Mouse (Mus musculus) CH12.LX (cell line): ENCODE measurements around the gene Morn4. TPM values are rescaled to one million over a fixed set of nuclear protein-coding genes. Genes with fewer than 3 reads are reported as not detected.

Source experiments
- DNase-seq: peaks from one replicate; pipeline ENCODE4 v3.0.0-alpha.2; 2013; ENCODE audit errors: extremely low read depth
- H3K27ac ChIP-seq: 2 replicates; pipeline ENCODE4 v1.5.1; 2012; ENCODE audit warnings: low read depth, mild to moderate bottlenecking, control low read depth, moderate library complexity; ENCODE audit not compliant: insufficient read depth
- H3K27me3 ChIP-seq: replicated peaks from 2 replicates; pipeline ENCODE3; 2012; ENCODE audit warnings: inconsistent platforms
- H3K36me3 ChIP-seq, 2 experiments: replicated peaks in 1 of 2; 2 replicates each; pipeline versions ENCODE3 to v1.6.1; 2012; ENCODE audit warnings: inconsistent platforms in 1 of 2, low read length in 1 of 2, mild to moderate bottlenecking in 1 of 2, mixed read lengths in 1 of 2, moderate library complexity in 1 of 2; ENCODE audit not compliant: control insufficient read depth in 1 of 2, insufficient read depth in 1 of 2
- H3K4me1 ChIP-seq, 2 experiments: 2 replicates each; pipeline ENCODE4 v1.6.1; 2012; ENCODE audit warnings: inconsistent platforms in 1 of 2, moderate library complexity in 1 of 2; ENCODE audit not compliant: insufficient read depth in 2 of 2, control insufficient read depth in 1 of 2
- H3K4me2 ChIP-seq: 2 replicates; pipeline ENCODE4 v1.6.1; 2012; ENCODE audit warnings: low read depth, mild to moderate bottlenecking, control low read depth; ENCODE audit not compliant: poor library complexity, insufficient read depth, severe bottlenecking
- H3K4me3 ChIP-seq, 3 experiments: fragments of 150-350 bp in 1 of 3; sonication (generic) in 1 of 3; replicated peaks in 1 of 3; 2 replicates each; pipeline versions ENCODE3 to v1.5.1; 2011 to 2012; ENCODE audit warnings: low read depth in 2 of 3, low read length in 2 of 3, mild to moderate bottlenecking in 2 of 3, moderate library complexity in 2 of 3, control low read depth in 1 of 3, improper control_type of control experiment in 1 of 3, inconsistent platforms in 1 of 3, mixed read lengths in 1 of 3; ENCODE audit not compliant: poor library complexity in 1 of 3
- H3K79me2 ChIP-seq: replicated peaks from 2 replicates; pipeline ENCODE4 v1.6.1; 2012; ENCODE audit warnings: mild to moderate bottlenecking, moderate library complexity; ENCODE audit not compliant: control insufficient read depth, poor library complexity, insufficient read depth, severe bottlenecking; ENCODE audit errors: extremely low read depth
- H3K9ac ChIP-seq: 2 replicates; pipeline ENCODE4 v1.6.1; 2012; ENCODE audit warnings: low read depth, mild to moderate bottlenecking, control low read depth, moderate library complexity; ENCODE audit not compliant: insufficient read depth
- H3K9me3 ChIP-seq: replicated peaks from 2 replicates; pipeline ENCODE3; 2012; ENCODE audit warnings: low read length, inconsistent platforms, mixed read lengths
- BHLHE40 ChIP-seq: IDR thresholded peaks from 2 replicates; pipeline ENCODE4 v1.6.1; 2011; ENCODE audit warnings: mild to moderate bottlenecking, low read depth, low read length, improper control_type of control experiment
- ELF1 ChIP-seq: IDR thresholded peaks from 2 replicates; pipeline ENCODE4 v1.6.1; 2014; ENCODE audit warnings: low read depth, mild to moderate bottlenecking, inconsistent platforms, low read length, improper control_type of control experiment
- EP300 ChIP-seq: IDR thresholded peaks from 2 replicates; pipeline ENCODE4 v1.6.1; 2011; ENCODE audit warnings: low read length, improper control_type of control experiment
- GABPA ChIP-seq: IDR thresholded peaks from 2 replicates; pipeline ENCODE4 v1.6.1; 2012; ENCODE audit warnings: low read depth, low read length, improper control_type of control experiment, inconsistent platforms; ENCODE audit not compliant: insufficient replicate concordance
- HCFC1 ChIP-seq: IDR thresholded peaks from 2 replicates; pipeline ENCODE4 v1.6.1; 2012; ENCODE audit warnings: low read depth, mild to moderate bottlenecking, inconsistent platforms, low read length, improper control_type of control experiment
- IRF4 ChIP-seq: IDR thresholded peaks from 2 replicates; pipeline ENCODE4 v1.6.1; 2014; ENCODE audit warnings: low read depth, mild to moderate bottlenecking, inconsistent platforms, low read length, improper control_type of control experiment
- JUN ChIP-seq: IDR thresholded peaks from 2 replicates; pipeline ENCODE4 v1.6.1; 2011; ENCODE audit warnings: low read depth, mild to moderate bottlenecking, low read length, improper control_type of control experiment, moderate library complexity; ENCODE audit not compliant: insufficient read depth
- JUND ChIP-seq: conservative IDR thresholded peaks from 2 replicates; pipeline ENCODE4 v1.6.1; 2011; ENCODE audit warnings: low read depth, low read length, improper control_type of control experiment
- KAT2A ChIP-seq: IDR thresholded peaks from 2 replicates; pipeline ENCODE4 v1.6.1; 2012; ENCODE audit warnings: low read length, improper control_type of control experiment, inconsistent platforms; ENCODE audit not compliant: insufficient replicate concordance
- MAX ChIP-seq: IDR thresholded peaks from 2 replicates; pipeline ENCODE4 v1.6.1; 2011; ENCODE audit warnings: low read length, improper control_type of control experiment
- MAZ ChIP-seq: IDR thresholded peaks from 2 replicates; pipeline ENCODE4 v1.6.1; 2012; ENCODE audit warnings: low read depth, mild to moderate bottlenecking, inconsistent platforms, low read length, improper control_type of control experiment, moderate library complexity
- MEF2A ChIP-seq: IDR thresholded peaks from 2 replicates; pipeline ENCODE4 v1.6.1; 2014; ENCODE audit warnings: low read depth, mild to moderate bottlenecking, inconsistent platforms, low read length, improper control_type of control experiment, borderline replicate concordance
- MYC ChIP-seq: IDR thresholded peaks from 2 replicates; pipeline ENCODE4 v1.6.1; 2011; ENCODE audit warnings: low read depth, mild to moderate bottlenecking, improper control_type of control experiment, low read length
- NRF1 ChIP-seq: IDR thresholded peaks from 2 replicates; pipeline ENCODE4 v1.6.1; 2014; ENCODE audit warnings: low read depth, mild to moderate bottlenecking, inconsistent platforms, low read length, improper control_type of control experiment, moderate library complexity
- PAX5 ChIP-seq: IDR thresholded peaks from 2 replicates; pipeline ENCODE4 v1.6.1; 2012; ENCODE audit warnings: low read length, inconsistent platforms, mixed read lengths
- POLR2AphosphoS2 ChIP-seq: IDR thresholded peaks from 2 replicates; pipeline ENCODE4 v1.6.1; 2011; ENCODE audit warnings: low read depth, low read length, improper control_type of control experiment
- RAD21 ChIP-seq: IDR thresholded peaks from 2 replicates; pipeline ENCODE4 v1.6.1; 2011; ENCODE audit warnings: low read depth, mild to moderate bottlenecking, low read length, improper control_type of control experiment, moderate library complexity
- RCOR1 ChIP-seq: conservative IDR thresholded peaks from 2 replicates; pipeline ENCODE4 v1.6.1; 2012; ENCODE audit warnings: low read depth, mild to moderate bottlenecking, inconsistent platforms, low read length, improper control_type of control experiment
- SIN3A ChIP-seq: IDR thresholded peaks from 2 replicates; pipeline ENCODE4 v1.6.1; 2012; ENCODE audit warnings: low read length, improper control_type of control experiment, inconsistent platforms
- TBP ChIP-seq: conservative IDR thresholded peaks from 2 replicates; pipeline ENCODE4 v1.6.1; 2011; ENCODE audit warnings: low read depth, low read length, improper control_type of control experiment
- UBTF ChIP-seq: IDR thresholded peaks from 2 replicates; pipeline ENCODE4 v1.6.1; 2012; ENCODE audit warnings: low read depth, mild to moderate bottlenecking, inconsistent platforms, low read length, improper control_type of control experiment, moderate library complexity
- USF1 ChIP-seq: IDR thresholded peaks from 2 replicates; pipeline ENCODE4 v1.6.1; 2014; ENCODE audit warnings: low read depth, mild to moderate bottlenecking, inconsistent platforms, low read length, improper control_type of control experiment
- USF2 ChIP-seq: conservative IDR thresholded peaks from 2 replicates; pipeline ENCODE4 v1.6.1; 2011; ENCODE audit warnings: low read depth, low read length, improper control_type of control experiment
- ZC3H11A ChIP-seq: IDR thresholded peaks from 2 replicates; pipeline ENCODE4 v1.6.1; 2012; ENCODE audit warnings: low read depth, mild to moderate bottlenecking, inconsistent platforms, low read length, improper control_type of control experiment
- ZMIZ1 ChIP-seq: IDR thresholded peaks from 2 replicates; pipeline ENCODE4 v1.6.1; 2012; ENCODE audit warnings: low read depth, mild to moderate bottlenecking, inconsistent platforms, low read length, improper control_type of control experiment
- dilution Hi-C: fragments of 300-500 bp; cut with MboI; formaldehyde crosslinking; loops from 2 replicates; pipeline ENCODE4 v1.14.3; 2020; ENCODE audit warnings: low sequenced_read_pairs; ENCODE audit not compliant: extremely low pct_unique_long_range_greater_than_20kb, extremely low pct_ligation_motif_present
- in situ Hi-C: fragments of 300-500 bp; cut with MboI; formaldehyde crosslinking; loops from 3 replicates; pipeline ENCODE4 v1.14.3; 2019; ENCODE audit warnings: low sequenced_read_pairs, low pct_ligation_motif_present, low pct_unique_long_range_greater_than_20kb, mixed read lengths
- polyA plus RNA-seq: library from polyadenylated mRNA; unstranded; fragments of >175 nt; gene quantifications from 2 replicates; pipeline ENCODE4 v1.2.1, GENCODE M21; 2012; ENCODE audit warnings: low read depth; ENCODE audit not compliant: insufficient read length
- total RNA-seq, 2 experiments: library from RNA; depleted of rRNA; stranded (reverse); fragments of 300-350 nt in 1 of 2; fragments of >200 nt in 1 of 2; gene quantifications; 2 replicates each; pipeline ENCODE4 v1.2.3; 2012 to 2014

The Morn4 gene
- total and polyA plus RNA-seq, 3 experiments: 0.04 to 0.24 TPM; not detected in 1

GRCm38 (mm10) chr19:42034881-42035455 is 51.2 kb downstream of the Morn4 start:
- no peak for DNase-seq
- Histone ChIP-seq H3K27ac (no peak overlapping the region), H3K79me2 (no peaks in the 10 kb centered on the region), H3K36me3 (peaks cover 0 to 30% of the 10 kb centered on the region in 2 experiments), H3K9me3 (no peaks in the 10 kb centered on the region), H3K27me3 (peaks cover 21% of the 10 kb centered on the region), H3K9ac (no peak overlapping the region), H3K4me1 (peaks cover 0 to 3% of the 10 kb centered on the region in 2 experiments; a peak in 2 of 4 replicates), H3K4me2 (no peak overlapping the region), H3K4me3 (no peak overlapping the region)
- TF ChIP-seq SIN3A (no peak), BHLHE40 (no peak), NRF1 (no peak), JUND (no peak), RAD21 (no peak), USF2 (no peak), UBTF (no peak), EP300 (no peak), GABPA (no peak), USF1 (no peak), MAX (no peak), MAZ (no peak), RCOR1 (no peak), MYC (no peak)
- in situ Hi-C loops: no loop called here
- dilution Hi-C loops: no loop called here

- Histone ChIP-seq H3K4me1 (peaks cover 0 to 3% of the 10 kb centered on the region in 2 experiments; a peak in 2 of 4 replicates), H3K27ac (no peak overlapping the region), H3K9me3 (no peaks in the 10 kb centered on the region), H3K4me3 (no peak overlapping the region), H3K36me3 (peaks cover 0 to 30% of the 10 kb centered on the region in 2 experiments), H3K4me2 (no peak overlapping the region), H3K79me2 (no peaks in the 10 kb centered on the region), H3K27me3 (peaks cover 18% of the 10 kb centered on the region), H3K9ac (no peak overlapping the region)
- no peak for DNase-seq
- dilution Hi-C loops (no loop called here), in situ Hi-C loops (no loop called here)
- TF ChIP-seq BHLHE40 (no peak), ZC3H11A (no peak), RAD21 (no peak), UBTF (no peak), MEF2A (no peak), JUN (no peak), ELF1 (no peak), PAX5 (no peak), KAT2A (no peak), GABPA (no peak), TBP (no peak), EP300 (no peak), ZMIZ1 (no peak), IRF4 (no peak), POLR2AphosphoS2 (no peak), HCFC1 (no peak), USF2 (no peak), SIN3A (no peak)
Observed at GRCm38 (mm10) chr19:42034146-42034775, 51.9 kb downstream of the Morn4 start.
